ENCODE assay signal across 9 mouse cellular contexts in genomic region chr10:29206730-29207129, GRCm38 (mm10). TPM values are rescaled to one million over a fixed set of nuclear protein-coding genes. Genes with fewer than 3 reads are reported as not detected.
DNase-seq lines count a peak whose midpoint lies in the region; ATAC-seq and TF ChIP-seq lines count a peak whose summit lies in the region.
"Had no signal": no experiment of that assay in that cellular context is flagged by ENCODE, and none has a peak within 500 bp of the region (broad histone marks: within the 10 kb centered on the region; RNA-seq: fewer than 3 reads in every experiment).

No protein-coding gene starts in this region.

- no peaks in the 10 kb centered on the region for H3K27me3 ChIP-seq in intestine, embryonic 15.5 days (replicated peaks)
- no peaks in the 10 kb centered on the region for H3K27me3 ChIP-seq in intestine, embryonic 16.5 days (replicated peaks; ENCODE audit: control insufficient read depth, insufficient read depth, low read length)
- no peaks in the 10 kb centered on the region for H3K27me3 ChIP-seq in E14TG2a.4 (ENCODE audit: insufficient read depth, low read length)
- no peaks in the 10 kb centered on the region for H3K27me3 ChIP-seq in cerebellum, adult 2 months (ENCODE audit: control insufficient read depth, insufficient read depth, low read length)
- H3K27me3 ChIP-seq in hindbrain, embryonic 16.5 days (replicated peaks; ENCODE audit: control insufficient read depth, insufficient read depth, low read length) = no peaks in the 10 kb centered on the region
- no peaks in the 10 kb centered on the region for H3K27me3 ChIP-seq in midbrain, embryonic 12.5 days
- H3K27me3 ChIP-seq: limb, embryonic 15.5 days had no signal

- H3K27ac ChIP-seq in intestine, embryonic 15.5 days = no peak overlapping the region
- no peak overlapping the region for H3K27ac ChIP-seq in intestine, embryonic 16.5 days (ENCODE audit: low read length)
- no peak overlapping the region for H3K27ac ChIP-seq in cerebellum, adult 2 months (ENCODE audit: insufficient read depth, low read length)
- H3K27ac ChIP-seq in hindbrain, embryonic 16.5 days (ENCODE audit: low read depth, low read length) = no peak overlapping the region
- no peak overlapping the region for H3K27ac ChIP-seq in midbrain, embryonic 12.5 days (replicated peaks)
- H3K27ac ChIP-seq: limb, embryonic 15.5 days had no signal

- ATAC-seq in intestine, embryonic 15.5 days = 0 out of 2 replicates have a peak, but pooled peaks have one; percentile 59
- no peak; the same call in 1 of the 2 replicates for ATAC-seq in intestine, embryonic 16.5 days
- peak; percentile 60 for ATAC-seq in hindbrain, embryonic 16.5 days
- peak; percentile 48 for ATAC-seq in midbrain, embryonic 12.5 days (ENCODE audit: low FRiP score, low read depth)

- H3K9ac ChIP-seq in intestine, embryonic 15.5 days = no peak overlapping the region
- H3K9ac ChIP-seq in intestine, embryonic 16.5 days (ENCODE audit: low read depth, low read length) = no peak overlapping the region
- no peak overlapping the region for H3K9ac ChIP-seq in hindbrain, embryonic 16.5 days (ENCODE audit: low read depth, low read length)
- H3K9ac ChIP-seq in midbrain, embryonic 12.5 days (replicated peaks) = no peak overlapping the region
- H3K9ac ChIP-seq: limb, embryonic 15.5 days had no signal

- H3K4me2 ChIP-seq in intestine, embryonic 15.5 days (replicated peaks) = no peak overlapping the region
- no peak overlapping the region for H3K4me2 ChIP-seq in intestine, embryonic 16.5 days (ENCODE audit: low read depth, low read length)
- no peak overlapping the region for H3K4me2 ChIP-seq in hindbrain, embryonic 16.5 days (ENCODE audit: low read length)
- no peak overlapping the region for H3K4me2 ChIP-seq in midbrain, embryonic 12.5 days (replicated peaks)
- H3K4me2 ChIP-seq: limb, embryonic 15.5 days had no signal

- TF ChIP-seq POLR2A in cerebellum, adult 2 months (IDR thresholded peaks at IDR 0.05; ENCODE audit: borderline replicate concordance, insufficient read depth, low read length) = no peak

- H3K4me3 ChIP-seq in intestine, embryonic 15.5 days (replicated peaks) = no peak overlapping the region
- H3K4me3 ChIP-seq in intestine, embryonic 16.5 days (ENCODE audit: low read length) = no peak overlapping the region
- no peak overlapping the region for H3K4me3 ChIP-seq in E14TG2a.4 (replicated peaks; ENCODE audit: low read length)
- no peak overlapping the region for H3K4me3 ChIP-seq in cerebellum, adult 2 months (replicated peaks; ENCODE audit: insufficient read depth, low read depth, low read length)
- no peak overlapping the region for H3K4me3 ChIP-seq in hindbrain, embryonic 16.5 days (ENCODE audit: low read length)
- no peak overlapping the region for H3K4me3 ChIP-seq in midbrain, embryonic 12.5 days
- H3K4me3 ChIP-seq: limb, embryonic 15.5 days had no signal

- H3K4me1 ChIP-seq in intestine, embryonic 15.5 days (replicated peaks) = no peaks in the 10 kb centered on the region
- no peaks in the 10 kb centered on the region for H3K4me1 ChIP-seq in intestine, embryonic 16.5 days (ENCODE audit: control insufficient read depth, insufficient read depth, low read length)
- H3K4me1 ChIP-seq in E14TG2a.4 (replicated peaks; ENCODE audit: low read depth, low read length) = peaks cover 6% of the 10 kb centered on the region; the same call in 1 of the 2 replicates
- H3K4me1 ChIP-seq in cerebellum, adult 2 months (ENCODE audit: control insufficient read depth, insufficient read depth, low read length) = no peaks in the 10 kb centered on the region
- no peaks in the 10 kb centered on the region for H3K4me1 ChIP-seq in hindbrain, embryonic 16.5 days (ENCODE audit: control insufficient read depth, insufficient read depth, low read depth, low read length)
- peaks cover 11% of the 10 kb centered on the region for H3K4me1 ChIP-seq in midbrain, embryonic 12.5 days

- DNase-seq in cerebellum, adult 2 months = peak in 1 of 2 experiments; percentile 45
- DNase-seq in thymus, postnatal 4 days = no peak
- DNase-seq in spleen, postnatal 36 days (ENCODE audit: low spot score in 2 of 2) = no peak

- no peaks in the 10 kb centered on the region for H3K36me3 ChIP-seq in intestine, embryonic 15.5 days
- no peaks in the 10 kb centered on the region for H3K36me3 ChIP-seq in intestine, embryonic 16.5 days (ENCODE audit: control insufficient read depth, insufficient read depth, low read length)
- no peaks in the 10 kb centered on the region for H3K36me3 ChIP-seq in E14TG2a.4 (ENCODE audit: insufficient read depth, low read length)
- H3K36me3 ChIP-seq in hindbrain, embryonic 16.5 days (ENCODE audit: control insufficient read depth, insufficient read depth, low read length) = 0 out of 2 replicates have a peak, but pooled peaks cover 2% of the 10 kb centered on the region
- peaks cover 14% of the 10 kb centered on the region for H3K36me3 ChIP-seq in midbrain, embryonic 12.5 days
- H3K36me3 ChIP-seq: limb, embryonic 15.5 days had no signal

- H3K9me3 ChIP-seq in intestine, embryonic 15.5 days = no peaks in the 10 kb centered on the region
- H3K9me3 ChIP-seq in intestine, embryonic 16.5 days (ENCODE audit: control insufficient read depth, low read length) = no peaks in the 10 kb centered on the region
- no peaks in the 10 kb centered on the region for H3K9me3 ChIP-seq in E14TG2a.4 (ENCODE audit: low read length)
- no peaks in the 10 kb centered on the region for H3K9me3 ChIP-seq in hindbrain, embryonic 16.5 days (ENCODE audit: control insufficient read depth, low read length)
- H3K9me3 ChIP-seq in midbrain, embryonic 12.5 days = no peaks in the 10 kb centered on the region
- H3K9me3 ChIP-seq: limb, embryonic 15.5 days had no signal

- peak; percentile 77 for TF ChIP-seq CTCF in E14TG2a.4 (conservative IDR thresholded peaks at IDR 0.05; ENCODE audit: low read length)
- TF ChIP-seq CTCF in cerebellum, adult 2 months (IDR thresholded peaks at IDR 0.05; ENCODE audit: borderline replicate concordance, insufficient read depth, low read depth, low read length) = peak; percentile 55; the same call in 1 of the 2 replicates

RNA-seq across cellular contexts. Expression of gene 9330159F19Rik, which starts 4.7 kb away (rescaled TPM):
- polyA plus RNA-seq in intestine, embryonic 15.5 days (2015; fragmentation: Nextera tagmentation; extraction: Ambion mirVana) = 1.0 and 1.3 TPM in 2 replicates
- 0.84 and 0.86 TPM in 2 replicates for polyA plus RNA-seq in intestine, embryonic 16.5 days (2015; fragmentation: Nextera tagmentation; extraction: Ambion mirVana)
- polyA plus RNA-seq in cerebellum, adult 2 months (2012; rRNA removed) = 37.2 and 39.0 TPM in 2 replicates
- 26.3 and 26.6 TPM in 2 replicates for polyA plus RNA-seq in hindbrain, embryonic 16.5 days (2015; fragmentation: Nextera tagmentation; extraction: Ambion mirVana)
- 12.6 and 14.7 TPM in 2 replicates for polyA plus RNA-seq in midbrain, embryonic 12.5 days (2016; fragmentation: Nextera tagmentation; extraction: Ambion mirVana)

RNA-seq across cellular contexts. Expression of gene Gm49353, which starts 8.0 kb away (rescaled TPM):
- polyA plus RNA-seq in intestine, embryonic 15.5 days (2015; fragmentation: Nextera tagmentation; extraction: Ambion mirVana) = 0.81 TPM in 1 of 2 replicates, not detected in the other
- polyA plus RNA-seq in intestine, embryonic 16.5 days (2015; fragmentation: Nextera tagmentation; extraction: Ambion mirVana) = 0.61 and 0.69 TPM in 2 replicates
- polyA plus RNA-seq in cerebellum, adult 2 months (2012; rRNA removed) = 6.9 and 7.5 TPM in 2 replicates
- polyA plus RNA-seq in hindbrain, embryonic 16.5 days (2015; fragmentation: Nextera tagmentation; extraction: Ambion mirVana) = 7.8 and 9.4 TPM in 2 replicates
- polyA plus RNA-seq in midbrain, embryonic 12.5 days (2016; fragmentation: Nextera tagmentation; extraction: Ambion mirVana) = 5.2 and 7.4 TPM in 2 replicates
